Mouse (Mus musculus) cerebellum, postnatal 10 days (tissue): ENCODE measurements at regions not wholly inside any gene's neighbourhood (a gene's known extent, or its start where the extent isn't known, plus 50 kb on each side); places are given as distances from the start of the nearest gene placed in this dataset.

Source experiments
- DNase-seq, 2 experiments: peaks; one replicate each; pipeline ENCODE4 v3.0.0; 2021; ENCODE audit warnings: mixed read lengths in 2 of 2

- no peak for DNase-seq
Observed at GRCm38 (mm10) chr4:75884371-75884770, 606.3 kb upstream of the Dmac1 start.

GRCm38 (mm10) chr4:75869771-75870170, 591.7 kb upstream of the Dmac1 start:
- no peak for DNase-seq

- no peak for DNase-seq
Observed at GRCm38 (mm10) chr4:75861076-75861475, 583.0 kb upstream of the Dmac1 start.

- DNase-seq, result no peak
Observed at GRCm38 (mm10) chr4:75857769-75858408, 579.8 kb upstream of the Dmac1 start.

GRCm38 (mm10) chr4:75855688-75856296, 577.7 kb upstream of the Dmac1 start:
- DNase-seq, result no peak

GRCm38 (mm10) chr4:75850343-75850742, 572.2 kb upstream of the Dmac1 start:
- no peak for DNase-seq

- no peak for DNase-seq
Observed at GRCm38 (mm10) chr4:75847675-75848385, 569.7 kb upstream of the Dmac1 start.

- no peak for DNase-seq
Observed at GRCm38 (mm10) chr4:75845021-75845420, 566.9 kb upstream of the Dmac1 start.

GRCm38 (mm10) chr4:75838619-75839018, 560.5 kb upstream of the Dmac1 start:
- peak; percentile 56 to 78 for DNase-seq

GRCm38 (mm10) chr4:75827082-75827711, 549.1 kb upstream of the Dmac1 start:
- DNase-seq, result peak; percentile 70 to 81

GRCm38 (mm10) chr4:75819193-75819603, 541.1 kb upstream of the Dmac1 start:
- DNase-seq, result no peak

GRCm38 (mm10) chr4:75816026-75816425, 537.9 kb upstream of the Dmac1 start:
- no peak for DNase-seq

GRCm38 (mm10) chr4:75812266-75812665, 534.2 kb upstream of the Dmac1 start:
- no peak for DNase-seq

- DNase-seq, result peak; percentile 12 to 13
Observed at GRCm38 (mm10) chr4:75801870-75802269, 523.8 kb upstream of the Dmac1 start.

- no peak for DNase-seq
Observed at GRCm38 (mm10) chr4:75801156-75801555, 523.1 kb upstream of the Dmac1 start.

- DNase-seq, result no peak
Observed at GRCm38 (mm10) chr4:75791789-75792188, 513.7 kb upstream of the Dmac1 start.

- no peak for DNase-seq
Observed at GRCm38 (mm10) chr4:75790920-75791589, 513.0 kb upstream of the Dmac1 start.

- no peak for DNase-seq
Observed at GRCm38 (mm10) chr4:75787405-75787804, 509.3 kb upstream of the Dmac1 start.

GRCm38 (mm10) chr4:75786391-75786790, 508.3 kb upstream of the Dmac1 start:
- no peak for DNase-seq

- DNase-seq, result no peak
Observed at GRCm38 (mm10) chr4:75779492-75779891, 501.4 kb upstream of the Dmac1 start.

GRCm38 (mm10) chr4:75764141-75764540, 486.0 kb upstream of the Dmac1 start:
- no peak for DNase-seq

GRCm38 (mm10) chr4:75744605-75745004, 466.5 kb upstream of the Dmac1 start:
- no peak for DNase-seq

- DNase-seq, result no peak
Observed at GRCm38 (mm10) chr4:75741585-75741984, 463.5 kb upstream of the Dmac1 start.
